Mouse (Mus musculus) MEL (cell line): ENCODE data around the gene Tgfb1i1. TPM values are rescaled to one million over a fixed set of nuclear protein-coding genes. Genes with fewer than 3 reads are reported as not detected.

Experiments
- DNase-seq: peaks from one replicate; pipeline ENCODE4 v3.0.0; 2011; ENCODE audit warnings: low read depth, low spot score
- H3K27ac ChIP-seq: 2 replicates; pipeline ENCODE4 v1.5.1; 2012; ENCODE audit warnings: low read depth, mild to moderate bottlenecking, control low read depth, low read length, moderate library complexity; ENCODE audit not compliant: control insufficient read depth
- H3K27me3 ChIP-seq, 2 experiments: fragments of 150-350 bp in 1 of 2; sonication (generic) in 1 of 2; 2 replicates each; pipeline ENCODE4 v1.6.1; 2012; ENCODE audit warnings: low read length in 2 of 2, mild to moderate bottlenecking in 2 of 2, improper control_type of control experiment in 1 of 2, moderate library complexity in 1 of 2; ENCODE audit not compliant: insufficient read depth in 2 of 2, control insufficient read depth in 1 of 2
- H3K36me3 ChIP-seq, 2 experiments: 2 replicates each; pipeline ENCODE4 v1.6.1; 2012 to 2014; ENCODE audit warnings: low read length in 2 of 2, improper control_type of control experiment in 1 of 2, inconsistent platforms in 1 of 2, mild to moderate bottlenecking in 1 of 2; ENCODE audit not compliant: insufficient read depth in 2 of 2, control insufficient read depth in 1 of 2
- H3K4me1 ChIP-seq, 2 experiments: fragments of 150-350 bp in 1 of 2; sonication (generic) in 1 of 2; 2 replicates each; pipeline ENCODE4 v1.6.1; 2012; ENCODE audit warnings: low read length in 2 of 2, improper control_type of control experiment in 1 of 2, mild to moderate bottlenecking in 1 of 2; ENCODE audit not compliant: insufficient read depth in 2 of 2, control insufficient read depth in 1 of 2
- H3K4me3 ChIP-seq, 2 experiments: fragments of 150-350 bp in 1 of 2; sonication (generic) in 1 of 2; 2 replicates each; pipeline ENCODE4 v1.5.1; 2012; ENCODE audit warnings: low read depth in 2 of 2, low read length in 2 of 2, mild to moderate bottlenecking in 2 of 2, moderate library complexity in 2 of 2, control low read depth in 1 of 2, improper control_type of control experiment in 1 of 2; ENCODE audit not compliant: control insufficient read depth in 1 of 2, insufficient read depth in 1 of 2
- H3K79me2 ChIP-seq: 2 replicates; pipeline ENCODE4 v1.6.1; 2012; ENCODE audit warnings: mild to moderate bottlenecking, low read length, moderate library complexity; ENCODE audit not compliant: control insufficient read depth, poor library complexity, insufficient read depth
- H3K9ac ChIP-seq: 2 replicates; pipeline ENCODE4 v1.6.1; 2012; ENCODE audit warnings: low read depth, mild to moderate bottlenecking, control low read depth, low read length, moderate library complexity; ENCODE audit not compliant: control insufficient read depth, poor library complexity, severe bottlenecking
- H3K9me3 ChIP-seq: fragments of 150-350 bp; sonication (generic); replicated peaks from 2 replicates; pipeline ENCODE4 v1.6.1; 2012; ENCODE audit warnings: mild to moderate bottlenecking, low read length, improper control_type of control experiment, moderate library complexity; ENCODE audit not compliant: insufficient read depth
- BHLHE40 ChIP-seq: IDR thresholded peaks from 2 replicates; pipeline ENCODE4 v1.6.1; 2012; ENCODE audit warnings: low read depth, mild to moderate bottlenecking, inconsistent platforms, low read length, improper control_type of control experiment, borderline replicate concordance
- CHD2 ChIP-seq: IDR thresholded peaks from 2 replicates; pipeline ENCODE4 v1.6.1; 2011; ENCODE audit warnings: low read length, improper control_type of control experiment
- E2F4 ChIP-seq: IDR thresholded peaks from 2 replicates; pipeline ENCODE4 v1.6.1; 2011; ENCODE audit warnings: low read depth, low read length, improper control_type of control experiment, borderline replicate concordance
- EP300 ChIP-seq, 2 experiments: IDR thresholded peaks; 2 replicates each; pipeline ENCODE4 v1.6.1; 2011; ENCODE audit warnings: improper control_type of control experiment in 2 of 2, low read length in 2 of 2, low read depth in 1 of 2, mild to moderate bottlenecking in 1 of 2
- ETS1 ChIP-seq: IDR thresholded peaks from 2 replicates; pipeline ENCODE4 v1.6.1; 2012; ENCODE audit warnings: low read depth, mild to moderate bottlenecking, inconsistent platforms, low read length, improper control_type of control experiment, moderate library complexity
- GABPA ChIP-seq: IDR thresholded peaks from 2 replicates; pipeline ENCODE4 v1.6.1; 2012; ENCODE audit warnings: low read depth, mild to moderate bottlenecking, inconsistent platforms, low read length, improper control_type of control experiment, moderate library complexity
- MAFK ChIP-seq: IDR thresholded peaks from 2 replicates; pipeline ENCODE4 v1.6.1; 2011; ENCODE audit warnings: low read depth, mild to moderate bottlenecking, low read length, improper control_type of control experiment, borderline replicate concordance
- MAZ ChIP-seq: IDR thresholded peaks from 2 replicates; pipeline ENCODE4 v1.6.1; 2012; ENCODE audit warnings: low read depth, mild to moderate bottlenecking, inconsistent platforms, low read length, improper control_type of control experiment
- MEF2A ChIP-seq: IDR thresholded peaks from 2 replicates; pipeline ENCODE4 v1.6.1; 2014; ENCODE audit warnings: low read depth, mild to moderate bottlenecking, inconsistent platforms, low read length, improper control_type of control experiment; ENCODE audit not compliant: poor library complexity, insufficient replicate concordance, severe bottlenecking; ENCODE audit errors: extremely low read depth
- MYC ChIP-seq: IDR thresholded peaks from 2 replicates; pipeline ENCODE4 v1.6.1; 2011; ENCODE audit warnings: low read depth, mild to moderate bottlenecking, low read length, improper control_type of control experiment, moderate library complexity
- NELFE ChIP-seq: IDR thresholded peaks from 2 replicates; pipeline ENCODE4 v1.6.1; 2011; ENCODE audit warnings: low read depth, low read length, improper control_type of control experiment
- NRF1 ChIP-seq: IDR thresholded peaks from 2 replicates; pipeline ENCODE4 v1.6.1; 2014; ENCODE audit warnings: low read depth, mild to moderate bottlenecking, inconsistent platforms, low read length, improper control_type of control experiment, moderate library complexity; ENCODE audit not compliant: poor library complexity, insufficient read depth, severe bottlenecking
- POLR2AphosphoS5 ChIP-seq: IDR thresholded peaks from 2 replicates; pipeline ENCODE4 v1.6.1; 2012; ENCODE audit warnings: low read depth, borderline replicate concordance, mild to moderate bottlenecking, inconsistent platforms, low read length, moderate library complexity, mixed read lengths
- RAD21 ChIP-seq: IDR thresholded peaks from 2 replicates; pipeline ENCODE4 v1.6.1; 2011; ENCODE audit warnings: mild to moderate bottlenecking, low read depth, low read length, improper control_type of control experiment
- SIN3A ChIP-seq: IDR thresholded peaks from 2 replicates; pipeline ENCODE4 v1.6.1; 2012; ENCODE audit warnings: low read length, improper control_type of control experiment, inconsistent platforms
- SMC3 ChIP-seq: IDR thresholded peaks from 2 replicates; pipeline ENCODE4 v1.6.1; 2011; ENCODE audit warnings: low read depth, low read length, improper control_type of control experiment
- TBP ChIP-seq: IDR thresholded peaks from 2 replicates; pipeline ENCODE4 v1.8.0; 2011; ENCODE audit warnings: low read depth, low read length, improper control_type of control experiment
- USF1 ChIP-seq: IDR thresholded peaks from 2 replicates; pipeline ENCODE4 v1.6.1; 2014; ENCODE audit warnings: low read depth, mild to moderate bottlenecking, inconsistent platforms, low read length, improper control_type of control experiment, moderate library complexity
- ZKSCAN1 ChIP-seq: IDR thresholded peaks from 2 replicates; pipeline ENCODE4 v1.6.1; 2012; ENCODE audit warnings: low read depth, mild to moderate bottlenecking, inconsistent platforms, low read length, improper control_type of control experiment, moderate library complexity
- ZNF384 ChIP-seq: IDR thresholded peaks from 2 replicates; pipeline ENCODE4 v1.6.1; 2012; ENCODE audit warnings: low read depth, mild to moderate bottlenecking, inconsistent platforms, low read length, improper control_type of control experiment
- polyA plus RNA-seq, 2 experiments: library from polyadenylated mRNA; stranded (reverse) in 1 of 2; unstranded in 1 of 2; fragments of >175 nt in 1 of 2; fragments of >200 nt in 1 of 2; gene quantifications; 2 replicates each; pipeline versions ENCODE4 v1.2.1 to v1.2.4; 2012; ENCODE audit warnings: low replicate concordance in 2 of 2, low read depth in 1 of 2; ENCODE audit not compliant: insufficient read length in 2 of 2, insufficient read depth in 1 of 2, missing spikeins in 1 of 2
- total RNA-seq: library from RNA; depleted of rRNA; stranded (reverse); fragments of 300-350 nt; gene quantifications from 2 replicates; pipeline ENCODE4 v1.2.3, GENCODE M21; 2012

Gene Tgfb1i1
- total and polyA plus RNA-seq, 3 experiments: 0.21 TPM; not detected in 2

- Histone ChIP-seq H3K27me3 (no peaks in the 10 kb centered on the region; a peak in 1 of 4 replicates), H3K79me2 (no peaks in the 10 kb centered on the region), H3K4me3 (no peak overlapping the region), H3K4me1 (peaks cover 9 to 12% of the 10 kb centered on the region in 2 experiments), H3K9ac (no peak overlapping the region), H3K27ac (no peak overlapping the region), H3K36me3 (peaks cover 0 to 4% of the 10 kb centered on the region in 2 experiments; a peak in 2 of 4 replicates), H3K9me3 (no peaks in the 10 kb centered on the region)
- TF ChIP-seq SIN3A: no peak
- TF ChIP-seq ETS1: no peak
- TF ChIP-seq POLR2AphosphoS5: no peak
- no peak for TF ChIP-seq E2F4
- no peak for TF ChIP-seq GABPA
- TF ChIP-seq NELFE: no peak
- no peak for TF ChIP-seq CHD2
- no peak for TF ChIP-seq MYC
- TF ChIP-seq ZKSCAN1: no peak
- TF ChIP-seq MAFK: no peak
- DNase-seq: no peak
These were observed 6.0 kb downstream of the Tgfb1i1 start for GRCm38 (mm10) chr7:128252609-128253008.

- H3K79me2 ChIP-seq: no peaks in the 10 kb centered on the region
- DNase-seq: no peak
- H3K4me1 ChIP-seq: peaks cover 9 to 12% of the 10 kb centered on the region in 2 experiments
- H3K4me3 ChIP-seq: no peak overlapping the region
- H3K9me3 ChIP-seq: no peaks in the 10 kb centered on the region
- TF ChIP-seq MAZ (no peak), ZKSCAN1 (no peak), NRF1 (no peak), EP300 (IDR thresholded peaks at IDR 0.05; ENCODE audit: low read depth in 1 of 2, low read length in 2 of 2) (no peak), SMC3 (no peak), ZNF384 (no peak), USF1 (no peak), BHLHE40 (no peak), MEF2A (no peak), ETS1 (no peak), GABPA (no peak), RAD21 (no peak), TBP (no peak)
- TF ChIP-seq, all 39 proteins: peak for 0
- peaks cover 0 to 4% of the 10 kb centered on the region in 2 experiments; a peak in 2 of 4 replicates for H3K36me3 ChIP-seq
- no peak overlapping the region for H3K9ac ChIP-seq
- H3K27ac ChIP-seq: no peak overlapping the region
- no peaks in the 10 kb centered on the region; a peak in 1 of 4 replicates for H3K27me3 ChIP-seq
These were observed 8.4 kb downstream of the Tgfb1i1 start for GRCm38 (mm10) chr7:128254978-128255377.
